ENCODE assay signal across 8 mouse cellular contexts in genomic region chr15:28024965-28025338, GRCm38 (mm10). TPM values are rescaled to one million over a fixed set of nuclear protein-coding genes. Genes with fewer than 3 reads are reported as not detected.
DNase-seq lines count a peak whose midpoint lies in the region; ATAC-seq lines count a peak whose summit lies in the region.

No protein-coding gene starts in this region.

- peak overlapping the region; percentile 95 for H3K9ac ChIP-seq in intestine, embryonic 15.5 days
- H3K9ac ChIP-seq in liver, embryonic 12.5 days, result peak overlapping the region; percentile 72
- peak overlapping the region; percentile 97 for H3K9ac ChIP-seq in neural tube, embryonic 11.5 days (ENCODE audit: low read length)

- no peaks in the 10 kb centered on the region for H3K36me3 ChIP-seq in erythroblast, embryonic 14.5 days (ENCODE audit: control insufficient read depth)
- no peaks in the 10 kb centered on the region for H3K36me3 ChIP-seq in intestine, embryonic 15.5 days
- no peaks in the 10 kb centered on the region for H3K36me3 ChIP-seq in liver, embryonic 12.5 days
- no peaks in the 10 kb centered on the region for H3K36me3 ChIP-seq in neural tube, embryonic 11.5 days (ENCODE audit: control insufficient read depth, insufficient read depth, low read length)

- peak; percentile 57 to 58 for DNase-seq in cerebellum, postnatal 36 days
- peak; percentile 55 for DNase-seq in gastrocnemius, postnatal 14 days
- DNase-seq in neural tube, embryonic 11.5 days (ENCODE audit: low spot score), result peak; percentile 61
- DNase-seq in testis, postnatal 10 days (ENCODE audit: low spot score), result peak; percentile 68

- peaks cover 69% of the 10 kb centered on the region for H3K27me3 ChIP-seq in erythroblast, embryonic 14.5 days (ENCODE audit: control insufficient read depth)
- H3K27me3 ChIP-seq in intestine, embryonic 15.5 days (replicated peaks), result no peaks in the 10 kb centered on the region
- peaks cover 77% of the 10 kb centered on the region for H3K27me3 ChIP-seq in liver, embryonic 12.5 days (replicated peaks)
- no peaks in the 10 kb centered on the region for H3K27me3 ChIP-seq in neural tube, embryonic 11.5 days (ENCODE audit: control insufficient read depth, insufficient read depth, low read length)

- peaks cover 9% of the 10 kb centered on the region for H3K4me1 ChIP-seq in erythroblast, embryonic 14.5 days (ENCODE audit: control insufficient read depth)
- peaks cover 27% of the 10 kb centered on the region for H3K4me1 ChIP-seq in intestine, embryonic 15.5 days (replicated peaks)
- H3K4me1 ChIP-seq in liver, embryonic 12.5 days, result peaks cover 49% of the 10 kb centered on the region
- H3K4me1 ChIP-seq in neural tube, embryonic 11.5 days (ENCODE audit: control insufficient read depth, insufficient read depth, low read length), result peaks cover 24% of the 10 kb centered on the region

- intact Hi-C loops in gastrocnemius, postnatal 14 days (cut with DNase I; ENCODE audit: low total_unique reads), result loop anchor here (5.0 kb wide), 2 partner anchors 88 to 113 kb away; no protein-coding TSS in a partner anchor

- peak overlapping the region; percentile 57 for H3K4me3 ChIP-seq in erythroblast, embryonic 14.5 days (replicated peaks)
- H3K4me3 ChIP-seq in intestine, embryonic 15.5 days (replicated peaks), result peak overlapping the region; percentile 90
- H3K4me3 ChIP-seq in liver, embryonic 12.5 days, result peak overlapping the region; percentile 66
- peak overlapping the region; percentile 94 for H3K4me3 ChIP-seq in neural tube, embryonic 11.5 days (ENCODE audit: low read depth, low read length)

- H3K27ac ChIP-seq in intestine, embryonic 15.5 days, result peak overlapping the region; percentile 98
- H3K27ac ChIP-seq in liver, embryonic 12.5 days, result peak overlapping the region; percentile 78
- peak overlapping the region; percentile 98 for H3K27ac ChIP-seq in neural tube, embryonic 11.5 days (ENCODE audit: low read depth, low read length)

- ATAC-seq in erythroblast, adult 5-6 weeks (replicated peaks; ENCODE audit: low FRiP score, poor library complexity, severe bottlenecking), result no peak
- peak; percentile 23 for ATAC-seq in intestine, embryonic 15.5 days
- ATAC-seq in liver, embryonic 12.5 days, result peak; percentile 5; the same call in 1 of the 2 replicates
- ATAC-seq in neural tube, embryonic 11.5 days (ENCODE audit: insufficient read depth, low FRiP score, low TSS enrichment), result peak; percentile 3

- H3K9me3 ChIP-seq in erythroblast, embryonic 14.5 days (ENCODE audit: control insufficient read depth, low read length), result peaks cover 2% of the 10 kb centered on the region; the same call in 1 of the 2 replicates
- H3K9me3 ChIP-seq in intestine, embryonic 15.5 days, result no peaks in the 10 kb centered on the region
- no peaks in the 10 kb centered on the region for H3K9me3 ChIP-seq in liver, embryonic 12.5 days (replicated peaks)
- H3K9me3 ChIP-seq in neural tube, embryonic 11.5 days (ENCODE audit: control insufficient read depth, low read length), result no peaks in the 10 kb centered on the region

- H3K4me2 ChIP-seq in intestine, embryonic 15.5 days (replicated peaks), result peak overlapping the region; percentile 83
- H3K4me2 ChIP-seq in liver, embryonic 12.5 days, result peak overlapping the region; percentile 78
- H3K4me2 ChIP-seq in neural tube, embryonic 11.5 days (ENCODE audit: low read depth), result peak overlapping the region; percentile 93

- WGBS in intestine, embryonic 15.5 days, result 0% methylated on average over 54 of the region's 54 CpGs
- under 1% methylated on average over 47 of the region's 54 CpGs for WGBS in liver, embryonic 12.5 days (ENCODE audit: insufficient replicate concordance)
- WGBS in neural tube, embryonic 11.5 days, result 0% methylated on average over 53 of the region's 54 CpGs

RNA-seq across cellular contexts. Expression of gene Trio, which starts 0.7 kb away (rescaled TPM):
- polyA plus RNA-seq in erythroblast, embryonic 14.5 days (2012), result 0.03 TPM in 2 replicates
- total RNA-seq in erythroblast, adult 5-6 weeks (2015; ENCODE audit: low replicate concordance), result 14.0 and 18.1 TPM in 2 replicates
- 2.4 and 6.2 TPM in 2 replicates for total RNA-seq in erythroblast, adult 5-6 weeks (2017; ENCODE audit: low replicate concordance)
- 10 to 100 TPM; 35.1 to 37.2 TPM for total RNA-seq in gastrocnemius, postnatal 14 days (2021)
- polyA plus RNA-seq in intestine, embryonic 15.5 days (2015; fragmentation: Nextera tagmentation; extraction: Ambion mirVana), result 15.9 and 17.5 TPM in 2 replicates
- polyA plus RNA-seq in liver, embryonic 12.5 days (2016; fragmentation: Nextera tagmentation; extraction: Ambion mirVana), result 5.2 and 5.6 TPM in 2 replicates
- polyA plus RNA-seq in neural tube, embryonic 11.5 days (2014; fragmentation: Nextera tagmentation; extraction: Ambion mirVana), result 31.2 and 35.2 TPM in 2 replicates
